In genomic region chr15:9567316-9567715, GRCm38 (mm10) we compare ENCODE assay signal across 16 mouse cellular contexts. TPM values are rescaled to one million over a fixed set of nuclear protein-coding genes. Genes with fewer than 3 reads are reported as not detected.
"Had no signal": no experiment of that assay in that cellular context is flagged by ENCODE, and none has a peak within 500 bp of the region (broad histone marks: within the 10 kb centered on the region; RNA-seq: fewer than 3 reads in every experiment).

No protein-coding gene starts in this region.

- ATAC-seq: hindbrain, postnatal 0 days; intestine, embryonic 16.5 days; liver, embryonic 12.5 days had no signal

- DNase-seq: gastrocnemius, postnatal 36 days; heart, adult 11 months; heart, adult 2 months; heart, postnatal 14 days; heart, postnatal 36 days; kidney, adult 11 months; kidney, adult 2 months; kidney, adult 9 months; kidney, postnatal 14 days; kidney, postnatal 36 days; layer of hippocampus, adult 9-11 months; left cerebral cortex, postnatal 4 days had no signal

RNA-seq across cellular contexts. Expression of gene Il7r, which starts 37.3 kb away (rescaled TPM):
- total RNA-seq: hindbrain, postnatal 0 days had no signal
- polyA plus RNA-seq: hindbrain, embryonic 13.5 days had no signal
